Mouse (Mus musculus) thymus, postnatal 0 days (tissue): ENCODE results near the gene Prom2. TPM values are rescaled to one million over a fixed set of nuclear protein-coding genes. Genes with fewer than 3 reads are reported as not detected.

Experiments
- DNase-seq: peaks from one replicate; pipeline ENCODE4 v3.0.0-alpha.2; 2015; ENCODE audit warnings: low spot score
- polyA plus RNA-seq: library from polyadenylated mRNA; unstranded; fragments of >200 nt; fragmentation: Nextera tagmentation; extraction: Ambion mirVana; gene quantifications from 2 replicates; pipeline ENCODE4 v1.2.1, GENCODE M21; 2015

Gene Prom2
- polyA plus RNA-seq, 1 experiment from 2014 or later = 0.36 TPM

- DNase-seq = no peak
Observed at GRCm38 (mm10) chr2:127525004-127525775, 16.1 kb downstream of the Prom2 start.

GRCm38 (mm10) chr2:127523950-127524729 lies 17.1 kb downstream of the Prom2 start:
- no peak for DNase-seq

GRCm38 (mm10) chr2:127522006-127522441 lies 19.2 kb downstream of the Prom2 start, which contains the start of gene Kcnip3:
TSS of gene Kcnip3 (minus strand) at chr2:127522094.
- DNase-seq = no peak

GRCm38 (mm10) chr2:127521172-127522005 lies 19.9 kb downstream of the Prom2 start:
- DNase-seq = no peak

GRCm38 (mm10) chr2:127520123-127520522 lies 21.1 kb downstream of the Prom2 start:
- DNase-seq = no peak

GRCm38 (mm10) chr2:127519308-127519707 lies 22.0 kb downstream of the Prom2 start:
- no peak for DNase-seq

GRCm38 (mm10) chr2:127518831-127519230 lies 22.4 kb downstream of the Prom2 start:
- DNase-seq = no peak

GRCm38 (mm10) chr2:127518273-127518672 lies 23.0 kb downstream of the Prom2 start:
- DNase-seq = peak; percentile 78

- peak; percentile 12 for DNase-seq
Observed at GRCm38 (mm10) chr2:127517081-127517480, 24.2 kb downstream of the Prom2 start.

- no peak for DNase-seq
Observed at GRCm38 (mm10) chr2:127514380-127515124, 26.7 kb downstream of the Prom2 start.

- peak; percentile 15 for DNase-seq
Observed at GRCm38 (mm10) chr2:127513244-127513643, 28.0 kb downstream of the Prom2 start.

GRCm38 (mm10) chr2:127511426-127511825 lies 29.8 kb downstream of the Prom2 start:
- no peak for DNase-seq

- DNase-seq = no peak
Observed at GRCm38 (mm10) chr2:127507967-127508660, 33.2 kb downstream of the Prom2 start.

- DNase-seq = peak; percentile 83
Observed at GRCm38 (mm10) chr2:127507077-127507774, 34.0 kb downstream of the Prom2 start.

GRCm38 (mm10) chr2:127506131-127506632 lies 35.1 kb downstream of the Prom2 start:
- no peak for DNase-seq

- DNase-seq = no peak
Observed at GRCm38 (mm10) chr2:127505196-127505595, 36.1 kb downstream of the Prom2 start.

GRCm38 (mm10) chr2:127503751-127504549 lies 37.3 kb downstream of the Prom2 start:
- DNase-seq = no peak

GRCm38 (mm10) chr2:127501061-127501460 lies 40.2 kb downstream of the Prom2 start:
- peak; percentile 62 for DNase-seq
